Mouse (Mus musculus) C2C12 (cell line): ENCODE measurements around the gene Zswim5. TPM values are rescaled to one million over a fixed set of nuclear protein-coding genes. Genes with fewer than 3 reads are reported as not detected.
A peak's percentile ranks its signal among the peaks of the same experiment; 100 is the strongest.

ENCODE experiments used
- H3K27me3 ChIP-seq: one replicate; pipeline ENCODE4 v1.6.1; 2011; ENCODE audit not compliant: control insufficient read depth, insufficient read depth, insufficient read length
- H3K36me3 ChIP-seq: one replicate; pipeline ENCODE4 v1.6.1; 2011; ENCODE audit not compliant: control insufficient read depth, insufficient read depth
- H3K4me3 ChIP-seq: one replicate; pipeline ENCODE4 v1.5.1; 2011; ENCODE audit warnings: mild to moderate bottlenecking, control low read depth; ENCODE audit not compliant: poor library complexity, insufficient read depth, severe bottlenecking
- H3K79me2 ChIP-seq: one replicate; pipeline ENCODE4 v1.6.1; 2011; ENCODE audit not compliant: control insufficient read depth, insufficient read depth
- H3K79me3 ChIP-seq: one replicate; pipeline ENCODE4 v1.6.1; 2011; ENCODE audit warnings: low read depth, control low read depth
- H3ac ChIP-seq: one replicate; pipeline ENCODE3; 2011; ENCODE audit warnings: low read depth; ENCODE audit not compliant: control insufficient read depth, insufficient read length
- CEBPB ChIP-seq: IDR thresholded peaks from one replicate; pipeline ENCODE4 v1.6.1; 2011; ENCODE audit warnings: low read depth, mild to moderate bottlenecking, control low read depth, moderate library complexity
- CTCF ChIP-seq: IDR thresholded peaks from one replicate; pipeline ENCODE4 v1.5.1; 2011; ENCODE audit not compliant: control insufficient read depth, insufficient read depth, insufficient read length
- FOSL1 ChIP-seq: IDR thresholded peaks from one replicate; pipeline ENCODE4 v1.8.0; 2011; ENCODE audit warnings: mild to moderate bottlenecking, low read length; ENCODE audit not compliant: poor library complexity, insufficient read depth, severe bottlenecking
- MAX ChIP-seq: IDR thresholded peaks from one replicate; pipeline ENCODE4 v1.6.1; 2011; ENCODE audit warnings: mild to moderate bottlenecking, control low read depth
- MYOD1 ChIP-seq: IDR thresholded peaks from one replicate; pipeline ENCODE4 v1.6.1; 2011; ENCODE audit warnings: low read depth; ENCODE audit not compliant: control insufficient read depth, insufficient read length
- MYOG ChIP-seq: IDR thresholded peaks from one replicate; pipeline ENCODE4 v1.6.1; 2011; ENCODE audit not compliant: control insufficient read depth, insufficient read length; ENCODE audit errors: extremely low read depth
- USF1 ChIP-seq: IDR thresholded peaks from one replicate; pipeline ENCODE4 v1.6.1; 2011; ENCODE audit warnings: low read depth, mild to moderate bottlenecking, control low read depth, moderate library complexity
- polyA plus RNA-seq: library from polyadenylated mRNA; unstranded; fragments of >200 nt; fragmentation: generic; extraction: Trizol; gene quantifications from one replicate; pipeline ENCODE4 v1.2.1, GENCODE M21; 2012; ENCODE audit warnings: missing spikeins

The Zswim5 gene
- polyA plus RNA-seq, 1 experiment = 0.01 TPM

- Histone ChIP-seq H3K4me3 (no peak overlapping the region), H3K36me3 (no peaks in the 10 kb centered on the region), H3K27me3 (peaks cover 15% of the 10 kb centered on the region), H3ac (no peak overlapping the region), H3K79me3 (no peaks in the 10 kb centered on the region), H3K79me2 (no peaks in the 10 kb centered on the region)
- TF ChIP-seq MAX (no peak), FOSL1 (no peak), USF1 (no peak)
Measured at GRCm38 (mm10) chr4:116882679-116883078, 5.5 kb downstream of the Zswim5 start.

GRCm38 (mm10) chr4:116894200-116895080 is 17.3 kb downstream of the Zswim5 start:
- Histone ChIP-seq H3K36me3 (no peaks in the 10 kb centered on the region), H3K27me3 (peaks cover 21% of the 10 kb centered on the region), H3K79me2 (no peaks in the 10 kb centered on the region), H3K79me3 (no peaks in the 10 kb centered on the region), H3K4me3 (no peak overlapping the region), H3ac (no peak overlapping the region)
- no peak for TF ChIP-seq MAX
- no peak for TF ChIP-seq MYOD1
- no peak for TF ChIP-seq CEBPB
- no peak for TF ChIP-seq USF1
- TF ChIP-seq FOSL1 = no peak
- TF ChIP-seq CTCF = no peak
- TF ChIP-seq MYOG = no peak

- Histone ChIP-seq H3K36me3 (no peaks in the 10 kb centered on the region), H3K27me3 (peaks cover 7% of the 10 kb centered on the region), H3ac (no peak overlapping the region), H3K79me2 (no peaks in the 10 kb centered on the region), H3K79me3 (no peaks in the 10 kb centered on the region), H3K4me3 (no peak overlapping the region)
- TF ChIP-seq FOSL1 = no peak
- TF ChIP-seq CTCF = no peak
- no peak for TF ChIP-seq MAX
- peak; percentile 69 for TF ChIP-seq USF1
Measured at GRCm38 (mm10) chr4:116910489-116911181, 33.5 kb downstream of the Zswim5 start.

- Histone ChIP-seq H3K4me3 (no peak overlapping the region), H3K27me3 (peaks cover 7% of the 10 kb centered on the region), H3K79me2 (no peaks in the 10 kb centered on the region), H3ac (no peak overlapping the region), H3K79me3 (no peaks in the 10 kb centered on the region), H3K36me3 (no peaks in the 10 kb centered on the region)
- TF ChIP-seq USF1 (no peak), MYOD1 (no peak), CTCF (no peak), MAX (no peak), FOSL1 (no peak), MYOG (no peak), CEBPB (no peak)
Measured at GRCm38 (mm10) chr4:116911202-116911601, 34.0 kb downstream of the Zswim5 start.

- no peak overlapping the region for H3ac ChIP-seq
- TF ChIP-seq MYOD1 (no peak), CTCF (no peak), FOSL1 (no peak), MAX (no peak), CEBPB (no peak), USF1 (no peak), MYOG (no peak)
- H3K79me2 ChIP-seq = no peaks in the 10 kb centered on the region
- H3K4me3 ChIP-seq = no peak overlapping the region
- peaks cover 4% of the 10 kb centered on the region for H3K27me3 ChIP-seq
- H3K36me3 ChIP-seq = no peaks in the 10 kb centered on the region
- H3K79me3 ChIP-seq = no peaks in the 10 kb centered on the region
Measured at GRCm38 (mm10) chr4:116913318-116913717, 36.1 kb downstream of the Zswim5 start.
